Mouse (Mus musculus): ENCODE data around the gene Trak2.

GRCm38 (mm10) chr1:58982276-58982675, 9.0 kb upstream of the Trak2 start:
- TF ChIP-seq CTCF (IDR thresholded peaks at IDR 0.05; ENCODE audit: borderline replicate concordance, insufficient read depth, low read depth, low read length) (no peak), POLR2A (IDR thresholded peaks at IDR 0.05; ENCODE audit: borderline replicate concordance, insufficient read depth, low read length) (no peak)

Data from cerebellum, adult 2 months (tissue).